Mouse (Mus musculus) thymus, adult 2 months (tissue): Measurements from ENCODE around the gene Mief1. TPM values are rescaled to one million over a fixed set of nuclear protein-coding genes. Genes with fewer than 3 reads are reported as not detected.

ENCODE experiments used
- DNase-seq: peaks from one replicate; pipeline ENCODE4 v3.0.0; 2021
- H3K27ac ChIP-seq: fragments of 200-500 bp; 2 replicates; pipeline ENCODE4 v1.5.1; 2012; ENCODE audit warnings: low read length, control low read depth; ENCODE audit not compliant: control insufficient read depth, insufficient read depth
- H3K27me3 ChIP-seq: fragments of 200-500 bp; 2 replicates; pipeline ENCODE4 v1.6.1; 2012; ENCODE audit warnings: mild to moderate bottlenecking, low read length, moderate library complexity, mixed read lengths; ENCODE audit not compliant: control insufficient read depth, insufficient read depth
- H3K36me3 ChIP-seq: fragments of 200-500 bp; 2 replicates; pipeline ENCODE4 v1.6.1; 2012; ENCODE audit warnings: mild to moderate bottlenecking, low read length, moderate library complexity; ENCODE audit not compliant: control insufficient read depth, insufficient read depth
- H3K4me1 ChIP-seq: fragments of 200-500 bp; replicated peaks from 2 replicates; pipeline ENCODE4 v1.6.1; 2012; ENCODE audit warnings: low read length; ENCODE audit not compliant: control insufficient read depth, insufficient read depth
- H3K4me3 ChIP-seq: fragments of 200-500 bp; 2 replicates; pipeline ENCODE4 v1.5.1; 2012; ENCODE audit warnings: mild to moderate bottlenecking, low read length, control low read depth, moderate library complexity; ENCODE audit not compliant: control insufficient read depth, insufficient read depth
- CTCF ChIP-seq: fragments of 200-500 bp; IDR thresholded peaks from 2 replicates; pipeline ENCODE4 v1.5.1; 2012; ENCODE audit warnings: mild to moderate bottlenecking, control low read depth, low read length, moderate library complexity, borderline replicate concordance; ENCODE audit not compliant: control insufficient read depth, poor library complexity, insufficient read depth; ENCODE audit errors: extremely low read depth
- POLR2A ChIP-seq: fragments of 200-500 bp; IDR thresholded peaks from 2 replicates; pipeline ENCODE4 v1.6.1; 2012; ENCODE audit warnings: mild to moderate bottlenecking, low read length, control low read depth, moderate library complexity; ENCODE audit not compliant: control insufficient read depth, poor library complexity, insufficient read depth; ENCODE audit errors: extremely low read depth
- WGBS: fragments of 180-500 bp; shearing (Covaris S2); methylation state at CpG from one replicate; pipeline ENCODE4 v1.1.7; 2018; 5-methylcytosine and 5-hydroxymethylcytosine counted together
- polyA plus RNA-seq: library from polyadenylated mRNA; depleted of rRNA; stranded (reverse); fragments of >200 nt; gene quantifications from 2 replicates; pipeline ENCODE4 v1.2.3, GENCODE M21; 2012

Mief1 gene
- polyA plus RNA-seq, 1 experiment: 32.7 TPM

DNA sequence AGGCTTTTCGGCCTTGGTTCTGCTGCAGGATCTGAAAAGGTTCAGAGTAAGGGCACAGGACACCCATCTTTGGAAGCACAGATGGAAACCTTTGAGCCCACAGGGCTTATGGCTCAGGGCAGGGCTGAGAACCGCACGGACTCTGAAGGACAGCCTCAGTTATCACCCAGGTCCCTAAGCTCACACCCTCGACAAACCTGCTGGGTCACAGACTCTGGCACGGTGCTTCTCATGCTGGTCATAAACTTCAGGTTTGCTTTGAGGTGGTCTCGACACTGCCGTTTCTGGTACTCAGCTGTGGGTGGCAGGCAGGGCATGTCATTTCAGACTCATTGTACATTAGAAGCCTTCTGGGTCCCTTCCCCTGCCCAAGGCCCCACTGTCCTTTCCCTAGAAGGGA lies 27.3 kb downstream of the Mief1 start:
- H3K36me3 ChIP-seq: peaks cover 17% of the 10 kb centered on the region
- DNase-seq: no peak
- 89% methylated on average over 7 of the region's 7 CpGs for WGBS
- TF ChIP-seq POLR2A (no peak), CTCF (no peak)
- no peaks in the 10 kb centered on the region for H3K27me3 ChIP-seq
- H3K27ac ChIP-seq: no peak overlapping the region
- H3K4me1 ChIP-seq: peaks cover 24% of the 10 kb centered on the region
- H3K4me3 ChIP-seq: no peak overlapping the region

DNA sequence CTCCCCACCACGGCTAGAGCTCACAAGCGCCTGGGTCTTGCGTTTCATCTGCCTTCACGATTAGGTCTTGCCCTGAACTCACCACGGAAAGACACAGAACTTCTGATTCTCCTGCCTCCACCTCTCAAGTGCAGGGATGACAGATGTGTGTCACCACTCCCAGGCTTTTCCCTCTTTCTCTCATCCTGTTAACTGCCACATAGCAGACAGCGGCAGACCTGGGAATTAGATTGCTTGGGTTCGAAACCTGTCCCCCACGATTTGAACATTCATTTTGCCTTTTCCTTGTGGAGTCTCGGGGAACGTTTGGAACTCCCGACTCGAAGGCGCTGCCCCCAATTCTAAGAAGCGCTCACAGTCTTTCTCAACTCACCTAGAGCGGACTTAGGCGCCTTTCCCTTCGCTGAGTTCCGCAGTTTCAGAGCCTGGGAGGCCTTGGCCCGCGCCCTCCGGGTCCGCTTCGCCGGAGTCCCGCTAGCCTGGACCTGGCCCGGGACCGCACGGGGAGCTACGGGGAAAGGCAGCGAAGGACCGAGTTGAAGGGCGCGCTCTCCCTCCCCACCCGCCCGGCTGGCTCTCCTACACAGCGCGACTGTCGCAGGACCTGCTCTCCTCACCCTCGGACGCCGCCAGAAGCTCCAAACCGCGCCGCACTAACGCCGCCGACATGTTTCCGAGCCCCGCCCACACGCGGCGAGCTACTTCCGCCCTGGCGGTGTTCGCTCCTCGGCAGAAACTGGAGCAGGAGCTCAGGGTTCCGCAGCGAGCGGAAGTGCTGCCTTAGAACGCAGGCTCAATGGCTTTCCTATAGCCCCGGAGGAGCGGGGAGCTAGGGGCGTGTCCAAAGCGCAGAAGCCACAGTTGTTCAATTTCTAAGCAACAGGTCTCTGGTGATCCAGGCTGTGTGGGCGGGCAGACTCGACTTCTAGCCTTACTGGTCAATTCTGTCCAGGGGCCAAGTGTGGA lies 30.1 kb downstream of the Mief1 start, which contains the start of gene Rps19bp1:
Rps19bp1 (minus strand) TSS at position 706 of the 966 bp plus-strand sequence.
- H3K27ac ChIP-seq: no peak within 1 kb of the TSS
- H3K4me1 ChIP-seq: peaks cover 13% of the 10 kb centered on the region

DNA sequence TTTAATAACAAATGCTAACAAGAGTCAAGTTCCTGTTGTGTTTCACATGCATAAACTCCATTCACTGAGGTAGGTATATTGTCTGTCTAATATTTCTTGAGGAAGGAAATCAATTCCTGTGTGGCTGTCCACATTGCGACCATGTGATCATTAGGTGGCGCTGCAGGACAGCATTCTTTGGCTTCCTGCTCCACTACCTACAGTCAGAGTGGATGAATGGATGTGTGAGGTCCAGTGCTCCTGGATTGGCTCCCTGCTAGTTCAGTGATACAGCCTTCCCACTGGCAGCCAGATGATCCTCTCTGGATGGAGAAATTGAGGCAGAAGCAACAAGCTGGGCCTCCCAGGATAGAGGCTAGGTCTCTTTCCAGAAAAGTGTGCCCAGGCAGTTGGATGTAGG lies 32.5 kb downstream of the Mief1 start:
- Histone ChIP-seq H3K36me3 (no peaks in the 10 kb centered on the region), H3K27ac (no peak overlapping the region), H3K27me3 (no peaks in the 10 kb centered on the region), H3K4me3 (no peak overlapping the region), H3K4me1 (peaks cover 13% of the 10 kb centered on the region)
- DNase-seq: peak; percentile 60
- WGBS: 2% methylated on average over 2 of the region's 2 CpGs
- TF ChIP-seq POLR2A (no peak), CTCF (no peak)

More for the DNA sequence above, 30.1 kb downstream of the Mief1 start, which contains the start of gene Rps19bp1:
- no peaks in the 10 kb centered on the region for H3K36me3 ChIP-seq
- DNase-seq: peak; percentile 89
- no peaks in the 10 kb centered on the region for H3K27me3 ChIP-seq
- no peak for TF ChIP-seq CTCF
- peak; percentile 53; the same call in 1 of the 2 replicates for TF ChIP-seq POLR2A
- WGBS: 1% methylated on average over 66 of the region's 66 CpGs
- H3K4me3 ChIP-seq: peak within 1 kb of the TSS; percentile 81

DNA sequence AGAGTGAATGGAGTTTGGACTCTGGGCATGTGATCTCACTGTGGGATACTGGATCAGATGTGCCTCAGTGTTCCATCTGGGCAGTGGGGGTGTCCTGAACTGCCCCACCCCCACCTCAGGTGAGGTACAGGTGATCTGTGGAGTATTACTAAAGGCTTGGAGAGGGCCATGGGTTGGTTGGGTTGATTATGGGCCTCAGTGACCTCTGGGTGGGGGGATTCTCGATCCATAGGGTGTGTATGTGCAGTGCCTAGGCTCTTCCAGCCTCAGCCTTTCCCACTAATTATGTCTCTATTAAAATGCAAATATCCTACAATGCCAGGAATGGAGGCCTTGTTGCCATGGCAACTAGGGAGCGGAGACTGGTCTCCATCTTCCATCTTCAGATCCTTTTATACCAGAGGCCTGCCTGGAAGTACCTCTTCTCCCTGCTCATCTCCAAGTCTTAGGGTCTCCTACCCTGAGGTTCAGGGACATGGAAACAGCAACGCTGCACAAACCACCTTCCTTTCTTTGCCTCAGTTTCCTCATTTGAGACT lies 38.1 kb downstream of the Mief1 start:
- WGBS: 69% methylated on average over 3 of the region's 3 CpGs
- no peak for DNase-seq
- H3K27ac ChIP-seq: no peak overlapping the region
- no peaks in the 10 kb centered on the region for H3K27me3 ChIP-seq
- H3K4me1 ChIP-seq: no peaks in the 10 kb centered on the region; the same call in 1 of the 2 replicates
- no peak overlapping the region for H3K4me3 ChIP-seq
- H3K36me3 ChIP-seq: no peaks in the 10 kb centered on the region
- no peak for TF ChIP-seq CTCF
- TF ChIP-seq POLR2A: no peak

DNA sequence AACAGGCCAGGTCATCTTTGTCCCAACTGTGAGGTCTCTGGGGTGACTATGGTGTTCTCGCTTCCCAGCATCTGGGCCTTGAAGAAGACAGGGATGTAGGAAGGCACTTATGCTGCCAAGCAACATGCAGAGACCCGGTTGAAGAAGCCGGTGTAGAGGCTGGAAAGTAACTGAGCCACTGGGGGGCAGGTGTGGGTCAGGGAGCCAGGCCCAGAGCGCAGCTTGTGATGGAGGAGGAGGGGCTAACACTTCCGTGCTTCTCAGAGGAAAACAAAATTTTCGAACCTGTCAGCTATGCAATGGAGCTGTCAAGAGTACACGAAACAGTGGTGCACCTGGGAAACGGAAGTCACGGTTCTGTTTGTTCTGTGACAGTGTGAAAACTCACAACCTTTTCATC lies 43.3 kb downstream of the Mief1 start:
- Histone ChIP-seq H3K4me3 (no peak overlapping the region), H3K36me3 (no peaks in the 10 kb centered on the region), H3K27me3 (no peaks in the 10 kb centered on the region), H3K4me1 (no peaks in the 10 kb centered on the region; the same call in 1 of the 2 replicates), H3K27ac (no peak overlapping the region)
- DNase-seq: no peak
- TF ChIP-seq CTCF (no peak), POLR2A (no peak)
- 43% methylated on average over 9 of the region's 9 CpGs for WGBS

DNA sequence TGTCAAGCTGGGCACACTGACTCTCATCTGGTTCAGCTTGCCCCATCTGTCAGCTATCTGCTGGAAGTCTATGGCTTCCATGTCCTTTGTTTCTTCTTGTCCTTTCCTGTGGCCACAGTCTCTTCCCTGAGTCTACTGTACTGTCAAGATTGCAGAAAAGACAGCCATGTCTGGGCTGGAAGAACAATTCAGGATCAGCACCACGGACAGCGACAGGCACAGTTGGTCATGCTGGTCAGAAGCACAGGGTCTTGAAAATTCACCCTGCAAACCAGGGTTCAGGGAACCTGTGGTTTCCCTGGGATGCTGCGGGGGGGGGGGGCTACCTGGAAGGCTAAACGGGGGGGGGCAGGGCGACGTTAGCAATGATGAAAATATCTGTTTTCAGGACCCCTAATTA lies 43.8 kb downstream of the Mief1 start:
- 6% methylated on average over 6 of the region's 6 CpGs for WGBS
- TF ChIP-seq CTCF: no peak
- TF ChIP-seq POLR2A: no peak
- Histone ChIP-seq H3K4me3 (no peak overlapping the region), H3K27ac (no peak overlapping the region), H3K27me3 (no peaks in the 10 kb centered on the region), H3K4me1 (no peaks in the 10 kb centered on the region; the same call in 1 of the 2 replicates), H3K36me3 (no peaks in the 10 kb centered on the region)
- peak; percentile 50 for DNase-seq
